Mouse (Mus musculus): ENCODE results near the gene Olfr1357. TPM values are rescaled to one million over a fixed set of nuclear protein-coding genes. Genes with fewer than 3 reads are reported as not detected.
"Not testable (repeated sequence)": the region's sequence is repeated elsewhere in the genome, so short reads cannot be mapped to it uniquely, and the experiment has no call there.

The Olfr1357 gene
- polyA plus RNA-seq (2012; rRNA removed) = not detected in 2 replicates

DNA sequence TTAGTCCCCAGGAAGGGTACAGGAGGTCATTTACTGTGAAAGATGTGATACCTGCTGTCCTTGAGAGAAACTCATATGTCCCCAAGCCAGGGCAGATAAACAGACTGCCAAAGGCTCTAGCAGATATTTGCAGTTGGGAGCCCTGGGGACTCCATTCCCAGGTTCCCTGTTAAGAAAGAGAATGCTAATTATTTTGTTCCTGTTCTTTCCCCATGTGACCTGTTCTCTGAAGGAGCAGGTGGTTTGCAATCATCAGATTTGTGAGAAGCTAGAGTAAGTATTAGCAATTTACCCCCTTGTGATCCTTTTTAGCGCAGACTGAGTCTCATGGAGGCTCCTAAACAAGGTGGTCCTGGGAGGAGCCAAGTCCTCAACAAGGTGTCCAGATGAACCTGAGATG lies at the start of gene Olfr1357:
Olfr1357 (minus strand) TSS at position 101 of the 400 bp plus-strand sequence.
- H3K36me3 ChIP-seq (ENCODE audit: control insufficient read depth, insufficient read depth, low read length) = no peaks in the 10 kb centered on the region
- H3K27ac ChIP-seq (ENCODE audit: insufficient read depth, low read length) = no peak within 1 kb of the TSS
- no peak within 1 kb of the TSS for H3K4me3 ChIP-seq (ENCODE audit: extremely low read depth, insufficient read depth, insufficient read length)
- WGBS = 93% methylated on average over 1 of the region's 1 CpGs
- H3K4me1 ChIP-seq (ENCODE audit: control insufficient read depth, insufficient read depth, insufficient read length) = no peaks in the 10 kb centered on the region
- TF ChIP-seq POLR2A (IDR thresholded peaks at IDR 0.05; ENCODE audit: low read depth, low read length) = no peak
- no peak for TF ChIP-seq CTCF (IDR thresholded peaks at IDR 0.05; ENCODE audit: extremely low read depth, insufficient read depth, insufficient read length, insufficient replicate concordance)
- DNase-seq (ENCODE audit: low read depth in 1 of 2, low spot score in 2 of 2) = no peak
- no peaks in the 10 kb centered on the region for H3K27me3 ChIP-seq (ENCODE audit: control insufficient read depth, insufficient read depth, low read length)

DNA sequence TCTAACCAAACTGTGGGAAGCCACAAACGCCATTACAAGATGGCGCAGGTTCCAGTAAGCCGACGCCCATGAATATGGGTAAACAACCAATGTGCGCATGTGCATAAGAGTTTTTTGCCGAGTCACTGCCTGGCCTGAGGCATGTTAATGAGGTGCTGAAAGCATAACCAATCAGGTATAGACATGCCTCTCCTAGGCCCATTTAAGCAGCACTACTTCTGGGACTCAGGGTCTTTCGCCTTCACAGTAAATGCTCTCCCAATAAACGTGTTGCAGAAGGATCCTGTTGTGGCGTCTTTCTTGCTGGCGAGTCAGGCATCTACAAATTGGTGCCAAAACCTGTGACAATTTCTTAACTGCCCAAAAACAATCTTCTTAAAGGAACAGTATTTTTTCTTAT lies 48.8 kb upstream of the Olfr1357 start:
- not testable (repeated sequence) for H3K4me1 ChIP-seq (ENCODE audit: control insufficient read depth, insufficient read depth, insufficient read length)
- 90% methylated on average over 10 of the region's 10 CpGs for WGBS

DNA sequence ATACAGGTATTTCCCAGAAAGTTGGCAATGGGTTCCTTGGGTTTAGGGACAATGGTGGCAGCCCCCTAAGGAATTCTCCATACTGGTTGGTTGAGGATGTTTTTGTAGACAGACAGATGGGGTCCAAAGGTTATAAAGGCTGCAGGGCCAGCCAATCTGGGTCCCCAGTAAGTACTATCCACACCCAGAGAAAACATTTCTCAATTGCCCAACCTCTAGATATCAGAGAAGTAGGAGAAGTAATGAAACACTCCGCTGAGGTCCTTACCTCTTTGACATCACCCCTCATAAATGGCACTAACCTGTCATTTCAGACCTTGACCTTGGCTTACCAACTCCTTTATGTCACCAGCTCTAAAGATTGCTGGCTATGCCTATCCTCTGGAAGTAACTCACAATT lies 46.7 kb upstream of the Olfr1357 start:
- H3K4me1 ChIP-seq (ENCODE audit: control insufficient read depth, insufficient read depth, insufficient read length) = no peaks in the 10 kb centered on the region
- H3K27ac ChIP-seq (ENCODE audit: insufficient read depth, low read length) = no peak overlapping the region
- no peak overlapping the region for H3K4me3 ChIP-seq (ENCODE audit: extremely low read depth, insufficient read depth, insufficient read length)
- TF ChIP-seq POLR2A (IDR thresholded peaks at IDR 0.05; ENCODE audit: low read depth, low read length) = no peak
- TF ChIP-seq CTCF (IDR thresholded peaks at IDR 0.05; ENCODE audit: extremely low read depth, insufficient read depth, insufficient read length, insufficient replicate concordance) = no peak
- no peaks in the 10 kb centered on the region for H3K36me3 ChIP-seq (ENCODE audit: control insufficient read depth, insufficient read depth, low read length)
- H3K27me3 ChIP-seq (ENCODE audit: control insufficient read depth, insufficient read depth, low read length) = no peaks in the 10 kb centered on the region
- DNase-seq (ENCODE audit: low read depth in 1 of 2, low spot score in 2 of 2) = no peak
- WGBS = 94% methylated on average over 1 of the region's 1 CpGs

More for the DNA sequence above, 48.8 kb upstream of the Olfr1357 start:
- H3K36me3 ChIP-seq (ENCODE audit: control insufficient read depth, insufficient read depth, low read length); H3K4me3 ChIP-seq (ENCODE audit: extremely low read depth, insufficient read depth, insufficient read length); H3K27ac ChIP-seq (ENCODE audit: insufficient read depth, low read length); H3K27me3 ChIP-seq (ENCODE audit: control insufficient read depth, insufficient read depth, low read length); DNase-seq (ENCODE audit: low read depth in 1 of 2, low spot score in 2 of 2): not testable (repeated sequence)

DNA sequence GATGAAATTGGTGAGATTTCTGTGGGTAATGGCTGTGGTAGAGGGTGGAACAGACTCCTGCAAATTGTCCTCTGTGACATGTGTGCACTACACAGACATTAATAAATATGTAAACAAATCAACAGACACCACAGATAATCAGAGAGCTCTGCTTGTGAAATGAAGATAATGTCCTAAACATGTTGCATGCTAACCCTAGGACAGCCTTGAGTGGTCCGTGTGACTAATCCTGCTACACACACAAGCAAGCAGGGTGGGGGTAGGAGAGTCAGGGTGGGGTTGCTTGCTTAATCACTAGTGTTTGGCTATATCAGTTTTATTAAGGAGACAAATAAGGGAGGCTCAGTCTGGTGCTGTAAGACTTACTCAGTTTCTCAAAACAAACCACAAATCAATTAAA lies 43.3 kb upstream of the Olfr1357 start:
- H3K4me1 ChIP-seq (ENCODE audit: control insufficient read depth, insufficient read depth, insufficient read length) = no peaks in the 10 kb centered on the region
- DNase-seq (ENCODE audit: low read depth in 1 of 2, low spot score in 2 of 2) = no peak
- TF ChIP-seq POLR2A (IDR thresholded peaks at IDR 0.05; ENCODE audit: low read depth, low read length) (no peak), CTCF (IDR thresholded peaks at IDR 0.05; ENCODE audit: extremely low read depth, insufficient read depth, insufficient read length, insufficient replicate concordance) (no peak)
- WGBS = 82% methylated on average over 1 of the region's 1 CpGs
- H3K36me3 ChIP-seq (ENCODE audit: control insufficient read depth, insufficient read depth, low read length) = no peaks in the 10 kb centered on the region
- no peak overlapping the region for H3K4me3 ChIP-seq (ENCODE audit: extremely low read depth, insufficient read depth, insufficient read length)
- H3K27ac ChIP-seq (ENCODE audit: insufficient read depth, low read length) = no peak overlapping the region
- H3K27me3 ChIP-seq (ENCODE audit: control insufficient read depth, insufficient read depth, low read length) = peaks cover 2% of the 10 kb centered on the region; the same call in 1 of the 2 replicates

DNA sequence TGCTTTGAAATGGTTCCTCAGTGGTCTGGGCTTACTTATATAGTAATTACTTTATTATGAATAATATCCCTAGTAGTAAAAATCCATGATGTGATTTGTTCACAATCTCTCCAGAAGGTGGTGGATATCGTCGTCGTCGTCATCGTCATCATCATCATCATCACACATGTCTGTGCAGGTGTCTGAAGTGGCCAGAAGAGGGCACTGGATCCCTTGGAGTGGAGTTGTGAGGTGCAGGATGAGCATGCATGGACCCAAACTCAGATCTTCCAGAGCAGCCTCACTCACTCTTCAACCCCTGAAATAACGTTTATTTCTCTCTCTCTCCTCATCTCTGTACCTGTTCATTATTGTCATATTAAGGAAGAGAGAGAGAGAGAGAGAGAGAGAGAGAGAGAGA lies 14.4 kb upstream of the Olfr1357 start:
- no peak for DNase-seq (ENCODE audit: low read depth in 1 of 2, low spot score in 2 of 2)

DNA sequence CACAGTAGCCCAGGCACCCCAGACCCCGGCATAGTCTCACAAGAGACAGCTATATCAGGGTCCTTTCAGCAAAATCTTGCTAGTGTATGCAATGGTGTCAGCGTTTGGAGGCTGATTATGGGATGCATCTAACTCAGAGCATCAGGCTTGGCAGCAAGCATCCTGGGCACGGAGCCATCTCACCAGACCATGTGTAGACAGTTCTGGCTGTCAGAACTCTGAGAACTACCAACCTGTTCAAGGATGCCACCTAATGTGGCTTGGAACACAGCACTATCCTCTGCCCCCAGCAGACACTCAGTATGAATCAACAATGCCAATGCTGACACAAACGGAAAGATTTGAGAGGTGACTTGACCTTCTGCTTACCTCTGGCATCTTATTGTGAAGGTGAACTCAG lies 12.3 kb upstream of the Olfr1357 start:
- H3K36me3 ChIP-seq (ENCODE audit: control insufficient read depth, insufficient read depth, low read length) = no peaks in the 10 kb centered on the region
- no peaks in the 10 kb centered on the region for H3K27me3 ChIP-seq (ENCODE audit: control insufficient read depth, insufficient read depth, low read length)
- DNase-seq (ENCODE audit: low read depth in 1 of 2, low spot score in 2 of 2) = no peak
- H3K4me1 ChIP-seq (ENCODE audit: control insufficient read depth, insufficient read depth, insufficient read length) = no peaks in the 10 kb centered on the region
- 84% methylated on average over 4 of the region's 4 CpGs for WGBS
- no peak overlapping the region for H3K27ac ChIP-seq (ENCODE audit: insufficient read depth, low read length)
- TF ChIP-seq POLR2A (IDR thresholded peaks at IDR 0.05; ENCODE audit: low read depth, low read length) = no peak
- no peak for TF ChIP-seq CTCF (IDR thresholded peaks at IDR 0.05; ENCODE audit: extremely low read depth, insufficient read depth, insufficient read length, insufficient replicate concordance)
- H3K4me3 ChIP-seq (ENCODE audit: extremely low read depth, insufficient read depth, insufficient read length) = no peak overlapping the region

More for the DNA sequence above, 14.4 kb upstream of the Olfr1357 start:
- 4% methylated on average over 6 of the region's 6 CpGs for WGBS
- no peaks in the 10 kb centered on the region for H3K4me1 ChIP-seq (ENCODE audit: control insufficient read depth, insufficient read depth, insufficient read length)
- no peak overlapping the region for H3K27ac ChIP-seq (ENCODE audit: insufficient read depth, low read length)
- TF ChIP-seq POLR2A (IDR thresholded peaks at IDR 0.05; ENCODE audit: low read depth, low read length) = no peak
- no peak for TF ChIP-seq CTCF (IDR thresholded peaks at IDR 0.05; ENCODE audit: extremely low read depth, insufficient read depth, insufficient read length, insufficient replicate concordance)
- H3K36me3 ChIP-seq (ENCODE audit: control insufficient read depth, insufficient read depth, low read length) = no peaks in the 10 kb centered on the region
- H3K27me3 ChIP-seq (ENCODE audit: control insufficient read depth, insufficient read depth, low read length) = no peaks in the 10 kb centered on the region
- no peak overlapping the region for H3K4me3 ChIP-seq (ENCODE audit: extremely low read depth, insufficient read depth, insufficient read length)

DNA sequence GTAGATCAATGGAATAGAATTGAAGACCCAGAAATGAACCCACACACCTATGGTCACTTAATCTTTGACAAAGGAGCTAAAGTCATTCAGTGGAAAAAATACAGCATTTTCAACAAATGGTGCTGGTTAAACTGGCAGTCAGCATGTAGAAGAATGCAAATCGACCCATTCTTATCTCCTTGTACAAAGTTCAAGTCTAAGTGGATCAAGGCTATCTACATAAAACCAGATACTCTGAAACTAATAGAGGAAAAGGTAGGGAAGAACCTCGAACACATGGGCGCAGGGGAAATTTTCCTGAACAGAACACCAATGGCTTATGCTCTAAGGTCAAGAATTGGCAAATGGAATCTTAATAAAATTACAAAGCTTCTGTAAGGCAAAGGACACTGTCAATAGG lies 5.3 kb upstream of the Olfr1357 start:
- not testable (repeated sequence) for H3K4me3 ChIP-seq (ENCODE audit: extremely low read depth, insufficient read depth, insufficient read length); H3K4me1 ChIP-seq (ENCODE audit: control insufficient read depth, insufficient read depth, insufficient read length); H3K36me3 ChIP-seq (ENCODE audit: control insufficient read depth, insufficient read depth, low read length); DNase-seq (ENCODE audit: low read depth in 1 of 2, low spot score in 2 of 2); H3K27ac ChIP-seq (ENCODE audit: insufficient read depth, low read length); H3K27me3 ChIP-seq (ENCODE audit: control insufficient read depth, insufficient read depth, low read length)
- WGBS = 82% methylated on average over 3 of the region's 3 CpGs

All from spleen, adult 2 months (tissue).